Comparison of ENCODE assay signal across 24 mouse cellular contexts in genomic region chr5:150058845-150059244, GRCm38 (mm10). TPM values are rescaled to one million over a fixed set of nuclear protein-coding genes. Genes with fewer than 3 reads are reported as not detected.
DNase-seq lines count a peak whose midpoint lies in the region; ATAC-seq and TF ChIP-seq lines count a peak whose summit lies in the region.
"Had no signal": no experiment of that assay in that cellular context is flagged by ENCODE, and none has a peak within 500 bp of the region (broad histone marks: within the 10 kb centered on the region; RNA-seq: fewer than 3 reads in every experiment).

No protein-coding gene starts in this region.

- no peaks in the 10 kb centered on the region for H3K4me1 ChIP-seq in forebrain, postnatal 0 days (ENCODE audit: insufficient read depth)
- H3K4me1 ChIP-seq in forebrain, embryonic 15.5 days = no peaks in the 10 kb centered on the region
- H3K4me1 ChIP-seq in kidney, postnatal 0 days (replicated peaks; ENCODE audit: insufficient read depth, low read length) = no peaks in the 10 kb centered on the region
- peaks cover 3% of the 10 kb centered on the region for H3K4me1 ChIP-seq in testis, adult 2 months (ENCODE audit: control insufficient read depth, insufficient read depth, low read length)
- no peaks in the 10 kb centered on the region for H3K4me1 ChIP-seq in kidney, adult 2 months (ENCODE audit: control insufficient read depth, insufficient read depth, low read length)
- H3K4me1 ChIP-seq: embryonic facial prominence, embryonic 15.5 days; heart, embryonic 13.5 days; liver, embryonic 13.5 days; megakaryocyte, embryonic 14.5 days had no signal

- no peak for ATAC-seq in forebrain, postnatal 0 days
- ATAC-seq in forebrain, embryonic 15.5 days (replicated peaks) = no peak
- ATAC-seq in kidney, postnatal 0 days (replicated peaks; ENCODE audit: low FRiP score, low read depth) = no peak
- ATAC-seq: CD4-positive, CD25-positive, alpha-beta regulatory T cell, adult 4 months had no signal

- WGBS in forebrain, postnatal 0 days = 85% methylated on average over 5 of the region's 5 CpGs
- WGBS in forebrain, embryonic 15.5 days = 81% methylated on average over 5 of the region's 5 CpGs
- 82% methylated on average over 5 of the region's 5 CpGs for WGBS in kidney, postnatal 0 days
- WGBS in kidney, adult 2 months = 82% methylated on average over 5 of the region's 5 CpGs

- no peak overlapping the region for H3K9ac ChIP-seq in forebrain, postnatal 0 days
- no peak overlapping the region for H3K9ac ChIP-seq in forebrain, embryonic 15.5 days (replicated peaks)
- no peak overlapping the region for H3K9ac ChIP-seq in kidney, postnatal 0 days (ENCODE audit: low read depth, low read length)
- H3K9ac ChIP-seq: embryonic facial prominence, embryonic 15.5 days; heart, embryonic 13.5 days; hindbrain, embryonic 14.5 days; liver, embryonic 13.5 days; neural tube, embryonic 13.5 days had no signal

- no peaks in the 10 kb centered on the region for H3K27me3 ChIP-seq in forebrain, postnatal 0 days (ENCODE audit: insufficient read depth, low read length)
- no peaks in the 10 kb centered on the region for H3K27me3 ChIP-seq in forebrain, embryonic 15.5 days
- H3K27me3 ChIP-seq in kidney, postnatal 0 days (ENCODE audit: insufficient read depth, low read length) = no peaks in the 10 kb centered on the region
- H3K27me3 ChIP-seq in testis, adult 2 months (ENCODE audit: control insufficient read depth, insufficient read depth, low read length) = no peaks in the 10 kb centered on the region
- no peaks in the 10 kb centered on the region for H3K27me3 ChIP-seq in kidney, adult 2 months (replicated peaks; ENCODE audit: control insufficient read depth, insufficient read depth, low read length)
- H3K27me3 ChIP-seq: embryonic facial prominence, embryonic 15.5 days; heart, embryonic 13.5 days; liver, embryonic 13.5 days; megakaryocyte, embryonic 14.5 days; neural tube, embryonic 13.5 days had no signal

- H3K9me3 ChIP-seq in forebrain, postnatal 0 days (ENCODE audit: low read length) = no peaks in the 10 kb centered on the region
- no peaks in the 10 kb centered on the region for H3K9me3 ChIP-seq in forebrain, embryonic 15.5 days
- H3K9me3 ChIP-seq in kidney, postnatal 0 days (replicated peaks; ENCODE audit: low read length) = no peaks in the 10 kb centered on the region
- H3K9me3 ChIP-seq: liver, embryonic 13.5 days had no signal

- no peak overlapping the region for H3K4me3 ChIP-seq in forebrain, postnatal 0 days (ENCODE audit: low read depth, low read length)
- no peak overlapping the region for H3K4me3 ChIP-seq in forebrain, embryonic 15.5 days
- H3K4me3 ChIP-seq in kidney, postnatal 0 days (replicated peaks; ENCODE audit: low read depth, low read length) = no peak overlapping the region
- no peak overlapping the region for H3K4me3 ChIP-seq in testis, adult 2 months (ENCODE audit: control insufficient read depth, low read depth, low read length)
- H3K4me3 ChIP-seq in kidney, adult 2 months (ENCODE audit: insufficient read depth, low read depth, low read length) = no peak overlapping the region
- H3K4me3 ChIP-seq: embryonic facial prominence, embryonic 15.5 days; heart, embryonic 13.5 days; liver, embryonic 13.5 days; megakaryocyte, embryonic 14.5 days; neural tube, embryonic 13.5 days had no signal

- DNase-seq in forebrain, postnatal 0 days = no peak
- no peak for DNase-seq in kidney, postnatal 0 days (ENCODE audit: low spot score)
- DNase-seq in kidney, postnatal 10 days = no peak
- no peak for DNase-seq in testis, postnatal 14 days (ENCODE audit: low spot score)
- DNase-seq in thymus, postnatal 36 days = no peak
- DNase-seq in kidney, adult 2 months = no peak
- DNase-seq: adrenal gland, adult 8-10 months; cerebellum, adult 9-11 months; heart, postnatal 36 days; kidney, adult 11 months; layer of hippocampus, adult 9-11 months; liver, embryonic 13.5 days; lung, postnatal 10 days; midbrain, embryonic 14.5 days; thymus, adult 2 months had no signal

- TF ChIP-seq CTCF in forebrain, postnatal 0 days (IDR thresholded peaks at IDR 0.05; ENCODE audit: low read depth) = peak; percentile 18; the same call in 1 of the 2 replicates
- 0 out of 2 replicates have a peak, but pooled peaks have one; percentile 23 for TF ChIP-seq CTCF in kidney, postnatal 0 days (IDR thresholded peaks at IDR 0.05; ENCODE audit: low read depth)
- peak; percentile 45; the same call in 1 of the 2 replicates for TF ChIP-seq CTCF in testis, adult 2 months (IDR thresholded peaks at IDR 0.05; ENCODE audit: control insufficient read depth, insufficient read depth, insufficient replicate concordance, low read depth, low read length)
- TF ChIP-seq CTCF in kidney, adult 2 months (conservative IDR thresholded peaks at IDR 0.05; ENCODE audit: insufficient read depth, insufficient read length, low read depth, low read length) = no peak

- H3K36me3 ChIP-seq in forebrain, postnatal 0 days (ENCODE audit: insufficient read depth) = no peaks in the 10 kb centered on the region
- no peaks in the 10 kb centered on the region for H3K36me3 ChIP-seq in forebrain, embryonic 15.5 days
- H3K36me3 ChIP-seq in kidney, postnatal 0 days (ENCODE audit: insufficient read depth, low read length) = no peaks in the 10 kb centered on the region
- H3K36me3 ChIP-seq in testis, adult 2 months (ENCODE audit: control insufficient read depth, insufficient read depth, low read length) = no peaks in the 10 kb centered on the region
- H3K36me3 ChIP-seq in kidney, adult 2 months (ENCODE audit: control insufficient read depth, insufficient read depth, low read length) = no peaks in the 10 kb centered on the region
- H3K36me3 ChIP-seq: embryonic facial prominence, embryonic 15.5 days; heart, embryonic 13.5 days; liver, embryonic 13.5 days; neural tube, embryonic 13.5 days had no signal

- no peak overlapping the region for H3K4me2 ChIP-seq in forebrain, postnatal 0 days (ENCODE audit: low read depth)
- H3K4me2 ChIP-seq in forebrain, embryonic 15.5 days (replicated peaks) = no peak overlapping the region
- H3K4me2 ChIP-seq in kidney, postnatal 0 days (ENCODE audit: low read length) = no peak overlapping the region
- H3K4me2 ChIP-seq: embryonic facial prominence, embryonic 15.5 days; heart, embryonic 13.5 days; hindbrain, embryonic 14.5 days; liver, embryonic 13.5 days; neural tube, embryonic 13.5 days had no signal

- TF ChIP-seq POLR2A in testis, adult 2 months (IDR thresholded peaks at IDR 0.05; ENCODE audit: control insufficient read depth, low read depth, low read length) = no peak
- no peak for TF ChIP-seq POLR2A in kidney, adult 2 months (IDR thresholded peaks at IDR 0.05; ENCODE audit: low read depth, low read length)

- H3K27ac ChIP-seq in forebrain, postnatal 0 days (ENCODE audit: low read depth, low read length) = no peak overlapping the region
- H3K27ac ChIP-seq in forebrain, embryonic 15.5 days (replicated peaks) = no peak overlapping the region
- no peak overlapping the region for H3K27ac ChIP-seq in kidney, postnatal 0 days
- H3K27ac ChIP-seq in testis, adult 2 months (ENCODE audit: control insufficient read depth, insufficient read depth, low read depth, low read length) = no peak overlapping the region
- H3K27ac ChIP-seq in kidney, adult 2 months (ENCODE audit: insufficient read depth, low read depth, low read length) = no peak overlapping the region
- H3K27ac ChIP-seq: embryonic facial prominence, embryonic 15.5 days; heart, embryonic 13.5 days; hindbrain, embryonic 14.5 days; liver, embryonic 13.5 days; neural tube, embryonic 13.5 days had no signal

RNA-seq across cellular contexts. Expression of gene Rxfp2, which starts 40.4 kb away (rescaled TPM):
- 0.10 and 0.77 TPM in 2 replicates for total RNA-seq in forebrain, postnatal 0 days (2014; rRNA removed)
- polyA plus RNA-seq in forebrain, postnatal 0 days (2015; fragmentation: Nextera tagmentation; extraction: Ambion mirVana) = 0.19 and 0.21 TPM in 2 replicates
- polyA plus RNA-seq in forebrain, embryonic 15.5 days (2015; fragmentation: Nextera tagmentation; extraction: Ambion mirVana) = 0.27 and 0.60 TPM in 2 replicates
- polyA plus RNA-seq in kidney, postnatal 0 days (2015; fragmentation: Nextera tagmentation; extraction: Ambion mirVana) = 0.43 and 0.46 TPM in 2 replicates
- 14.1 and 14.5 TPM in 2 replicates for polyA plus RNA-seq in testis, adult 2 months (2012; rRNA removed)
- 0.08 and 0.30 TPM in 2 replicates for polyA plus RNA-seq in kidney, adult 2 months (2012; rRNA removed)
- total RNA-seq: adrenal gland, adult 8-10 months; gastrocnemius, postnatal 36 days; heart, postnatal 36 days had no signal
- polyA plus RNA-seq: CD4-positive, CD25-positive, alpha-beta regulatory T cell, adult 4 months had no signal

RNA-seq across cellular contexts. Expression of gene Fry, which starts 59.6 kb away (rescaled TPM):
- 111 and 130 TPM in 2 replicates for total RNA-seq in forebrain, postnatal 0 days (2014; rRNA removed)
- polyA plus RNA-seq in forebrain, postnatal 0 days (2015; fragmentation: Nextera tagmentation; extraction: Ambion mirVana) = 31.5 and 47.6 TPM in 2 replicates
- polyA plus RNA-seq in forebrain, embryonic 15.5 days (2015; fragmentation: Nextera tagmentation; extraction: Ambion mirVana) = 35.5 and 36.3 TPM in 2 replicates
- polyA plus RNA-seq in kidney, postnatal 0 days (2015; fragmentation: Nextera tagmentation; extraction: Ambion mirVana) = 8.5 and 9.6 TPM in 2 replicates
- polyA plus RNA-seq in testis, adult 2 months (2012; rRNA removed) = 7.1 and 8.4 TPM in 2 replicates
- 12.6 and 12.9 TPM in 2 replicates for polyA plus RNA-seq in kidney, adult 2 months (2012; rRNA removed)
